Mouse (Mus musculus): ENCODE data around the gene Olfr730. TPM values are rescaled to one million over a fixed set of nuclear protein-coding genes. Genes with fewer than 3 reads are reported as not detected.

Gene Olfr730
- not detected in 2 replicates for polyA plus RNA-seq (2015; fragmentation: Nextera tagmentation; extraction: Ambion mirVana)

DNA sequence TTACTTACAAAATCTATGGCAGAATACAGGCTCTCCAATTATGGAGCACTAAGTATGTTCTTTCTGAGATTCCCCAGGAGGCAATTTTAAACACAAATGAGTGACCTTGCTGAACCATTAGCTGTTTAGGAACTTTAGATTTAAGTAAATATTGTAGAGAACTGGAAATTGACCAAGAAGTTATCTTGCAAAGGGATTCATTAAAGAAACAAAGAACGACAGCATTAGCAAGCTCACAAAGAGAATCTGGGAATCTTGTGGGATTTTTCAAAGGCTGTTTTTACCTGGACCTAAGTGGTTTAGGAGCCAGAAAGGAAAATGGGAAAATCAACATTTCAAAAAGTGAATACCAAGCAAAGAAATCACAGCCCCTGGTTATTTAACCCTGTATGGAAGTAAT, at the start of gene Olfr730:
Gene Olfr730 (minus strand): TSS at position 101 of the 400 bp plus-strand sequence.
- Histone ChIP-seq H3K4me1 (ENCODE audit: control insufficient read depth, insufficient read depth, low read length) (no peaks in the 10 kb centered on the region), H3K4me2 (ENCODE audit: low read depth, low read length) (no peak within 1 kb of the TSS), H3K4me3 (replicated peaks; ENCODE audit: low read length) (no peak within 1 kb of the TSS), H3K9ac (ENCODE audit: low read length) (no peak within 1 kb of the TSS), H3K27me3 (ENCODE audit: control insufficient read depth, insufficient read depth, low read length) (no peaks in the 10 kb centered on the region), H3K9me3 (replicated peaks; ENCODE audit: control insufficient read depth, low read length) (no peaks in the 10 kb centered on the region), H3K36me3 (ENCODE audit: control insufficient read depth, insufficient read depth, low read length) (no peaks in the 10 kb centered on the region), H3K27ac (ENCODE audit: low read length) (no peak within 1 kb of the TSS)
- 49% methylated on average over 1 of the region's 1 CpGs for WGBS
- no peak for ATAC-seq (ENCODE audit: insufficient read depth, low FRiP score)

DNA sequence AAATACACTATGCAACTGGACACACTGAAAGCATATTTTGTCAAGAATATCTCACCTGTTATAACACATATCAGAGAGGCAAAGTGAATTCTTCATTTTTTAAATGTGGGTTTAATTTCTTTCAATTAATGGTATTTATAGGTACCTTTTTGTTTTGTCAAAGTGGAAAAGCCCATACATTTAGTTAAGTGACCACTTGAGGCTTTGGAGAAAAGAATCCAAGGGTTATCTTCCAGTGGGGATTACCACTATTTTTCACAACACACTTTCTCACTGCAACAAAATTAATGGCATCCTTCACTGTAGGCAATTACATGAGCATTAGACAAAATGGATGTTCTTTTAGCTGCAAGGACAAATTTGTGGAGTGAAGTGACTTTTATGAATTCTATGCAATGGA, 35.2 kb downstream of the Olfr730 start, which contains the start of gene Olfr729:
Gene Olfr729 (minus strand): TSS at position 101 of the 400 bp plus-strand sequence.
- Histone ChIP-seq H3K9me3 (replicated peaks; ENCODE audit: control insufficient read depth, low read length) (no peaks in the 10 kb centered on the region), H3K27me3 (ENCODE audit: control insufficient read depth, insufficient read depth, low read length) (no peaks in the 10 kb centered on the region)

DNA sequence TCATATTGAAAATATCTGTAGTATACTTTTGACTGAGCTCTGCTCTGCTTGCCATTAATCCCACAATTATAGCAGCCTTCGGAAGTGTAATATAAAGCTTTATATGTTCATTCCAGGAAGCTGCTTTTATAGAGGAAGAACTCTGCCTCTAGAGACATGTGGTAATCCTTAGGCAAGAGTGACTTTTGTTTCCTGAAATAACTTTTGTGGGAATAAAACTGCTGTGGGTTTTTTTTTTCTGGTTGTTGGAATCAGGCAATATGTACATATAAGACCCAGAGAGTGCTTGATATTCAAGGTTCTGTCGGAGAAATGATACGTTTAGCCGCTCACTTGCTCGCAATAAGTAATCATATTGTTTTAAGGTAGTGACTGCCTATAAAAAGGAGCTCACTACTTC, 45.4 kb downstream of the Olfr730 start, which contains the start of gene Olfr728:
Gene Olfr728 (minus strand): TSS at position 101 of the 400 bp plus-strand sequence.
- 83% methylated on average over 5 of the region's 5 CpGs for WGBS
- no peak within 1 kb of the TSS for H3K4me3 ChIP-seq (replicated peaks; ENCODE audit: low read length)
- no peak for ATAC-seq (ENCODE audit: insufficient read depth, low FRiP score)

More for the DNA sequence above, 35.2 kb downstream of the Olfr730 start, which contains the start of gene Olfr729:
- ATAC-seq (ENCODE audit: insufficient read depth, low FRiP score) = no peak
- H3K4me1 ChIP-seq (ENCODE audit: control insufficient read depth, insufficient read depth, low read length) = no peaks in the 10 kb centered on the region
- no peak within 1 kb of the TSS for H3K4me3 ChIP-seq (replicated peaks; ENCODE audit: low read length)
- no peak within 1 kb of the TSS for H3K9ac ChIP-seq (ENCODE audit: low read length)
- no peak within 1 kb of the TSS for H3K4me2 ChIP-seq (ENCODE audit: low read depth, low read length)
- H3K36me3 ChIP-seq (ENCODE audit: control insufficient read depth, insufficient read depth, low read length) = no peaks in the 10 kb centered on the region
- no peak within 1 kb of the TSS for H3K27ac ChIP-seq (ENCODE audit: low read length)

More for the DNA sequence above, 45.4 kb downstream of the Olfr730 start, which contains the start of gene Olfr728:
- Histone ChIP-seq H3K4me1 (ENCODE audit: control insufficient read depth, insufficient read depth, low read length) (no peaks in the 10 kb centered on the region), H3K36me3 (ENCODE audit: control insufficient read depth, insufficient read depth, low read length) (no peaks in the 10 kb centered on the region), H3K27ac (ENCODE audit: low read length) (no peak within 1 kb of the TSS), H3K9me3 (replicated peaks; ENCODE audit: control insufficient read depth, low read length) (no peaks in the 10 kb centered on the region), H3K27me3 (ENCODE audit: control insufficient read depth, insufficient read depth, low read length) (no peaks in the 10 kb centered on the region), H3K4me2 (ENCODE audit: low read depth, low read length) (no peak within 1 kb of the TSS), H3K9ac (ENCODE audit: low read length) (no peak within 1 kb of the TSS)

Other genes starting within 250 kb of the Olfr730 start
- gene Olfr724, start 224.9 kb downstream of the Olfr730 start, polyA plus RNA-seq (2015; fragmentation: Nextera tagmentation; extraction: Ambion mirVana) = not detected in 2 replicates
- gene Olfr725, start 147.8 kb downstream of the Olfr730 start, polyA plus RNA-seq (2015; fragmentation: Nextera tagmentation; extraction: Ambion mirVana) = not detected in 2 replicates
- gene Olfr726, start 97.2 kb downstream of the Olfr730 start, polyA plus RNA-seq (2015; fragmentation: Nextera tagmentation; extraction: Ambion mirVana) = not detected in 2 replicates
- gene Olfr727, start 65.0 kb downstream of the Olfr730 start, polyA plus RNA-seq (2015; fragmentation: Nextera tagmentation; extraction: Ambion mirVana) = not detected in 2 replicates
- gene Olfr728, start 45.5 kb downstream of the Olfr730 start, polyA plus RNA-seq (2015; fragmentation: Nextera tagmentation; extraction: Ambion mirVana) = not detected in 2 replicates
- not detected in 2 replicates for gene Olfr729, start 35.3 kb downstream of the Olfr730 start, polyA plus RNA-seq (2015; fragmentation: Nextera tagmentation; extraction: Ambion mirVana)
- gene Olfr731, start 53.7 kb upstream of the Olfr730 start, polyA plus RNA-seq (2015; fragmentation: Nextera tagmentation; extraction: Ambion mirVana) = not detected in 2 replicates
- gene Olfr732, start 96.0 kb upstream of the Olfr730 start, polyA plus RNA-seq (2015; fragmentation: Nextera tagmentation; extraction: Ambion mirVana) = not detected in 2 replicates
- not detected in 2 replicates for gene Olfr733, start 113.3 kb upstream of the Olfr730 start, polyA plus RNA-seq (2015; fragmentation: Nextera tagmentation; extraction: Ambion mirVana)
- gene Olfr734, start 138.6 kb upstream of the Olfr730 start, polyA plus RNA-seq (2015; fragmentation: Nextera tagmentation; extraction: Ambion mirVana) = not detected in 2 replicates
- not detected in 2 replicates for gene Olfr735, start 160.7 kb upstream of the Olfr730 start, polyA plus RNA-seq (2015; fragmentation: Nextera tagmentation; extraction: Ambion mirVana)
- not detected in 2 replicates for gene Tlr11, start 169.7 kb upstream of the Olfr730 start, polyA plus RNA-seq (2015; fragmentation: Nextera tagmentation; extraction: Ambion mirVana)
- gene Olfr736, start 193.0 kb upstream of the Olfr730 start, polyA plus RNA-seq (2015; fragmentation: Nextera tagmentation; extraction: Ambion mirVana) = not detected in 2 replicates
- gene Olfr738, start 219.4 kb upstream of the Olfr730 start, polyA plus RNA-seq (2015; fragmentation: Nextera tagmentation; extraction: Ambion mirVana) = not detected in 2 replicates
- not detected in 2 replicates for gene Olfr739, start 230.4 kb upstream of the Olfr730 start, polyA plus RNA-seq (2015; fragmentation: Nextera tagmentation; extraction: Ambion mirVana)

All from stomach, embryonic 16.5 days (tissue).